Mouse (Mus musculus) heart, postnatal 0 days (tissue): ENCODE measurements around the gene Pdhx. TPM values are rescaled to one million over a fixed set of nuclear protein-coding genes. Genes with fewer than 3 reads are reported as not detected.

Experiments
- ATAC-seq: fragments of 200-750 bp; cut with Nextera tagmentation; 2 replicates; pipeline ENCODE4 v1.8.0; 2017; ENCODE audit warnings: low read depth, moderate number of reproducible peaks, moderate library complexity; ENCODE audit not compliant: insufficient read depth
- DNase-seq: peaks from one replicate; pipeline ENCODE4 v3.0.0-alpha.2; 2016; ENCODE audit warnings: low spot score
- H3K27ac ChIP-seq: fragments of 300-500 bp; sonication (generic); 2 replicates; pipeline ENCODE4 v1.5.1; 2014; ENCODE audit warnings: low read depth, mild to moderate bottlenecking
- H3K27me3 ChIP-seq: fragments of 300-500 bp; sonication (generic); 2 replicates; pipeline ENCODE4 v1.6.1; 2014; ENCODE audit warnings: low read length, mixed read lengths; ENCODE audit not compliant: control insufficient read depth, insufficient read depth
- H3K36me3 ChIP-seq: fragments of 300-500 bp; sonication (generic); replicated peaks from 2 replicates; pipeline ENCODE4 v1.6.1; 2014; ENCODE audit warnings: low read length, mixed read lengths; ENCODE audit not compliant: control insufficient read depth, insufficient read depth
- H3K4me1 ChIP-seq: fragments of 300-500 bp; sonication (generic); 2 replicates; pipeline ENCODE4 v1.6.1; 2014; ENCODE audit warnings: antibody characterized with exemption; ENCODE audit not compliant: control insufficient read depth, insufficient read depth
- H3K4me2 ChIP-seq: fragments of 300-500 bp; sonication (generic); 2 replicates; pipeline ENCODE4 v1.6.1; 2014; ENCODE audit warnings: low read depth, mild to moderate bottlenecking, low read length, moderate library complexity
- H3K4me3 ChIP-seq: fragments of 300-500 bp; sonication (generic); 2 replicates; pipeline ENCODE4 v1.5.1; 2014; ENCODE audit warnings: low read depth, low read length
- H3K9ac ChIP-seq: fragments of 300-500 bp; sonication (generic); replicated peaks from 2 replicates; pipeline ENCODE4 v1.6.1; 2014; ENCODE audit warnings: low read depth, low read length, mixed read lengths
- H3K9me3 ChIP-seq: fragments of 300-500 bp; sonication (generic); replicated peaks from 2 replicates; pipeline ENCODE4 v1.6.1; 2016; ENCODE audit warnings: low read length; ENCODE audit not compliant: control insufficient read depth
- CTCF ChIP-seq: IDR thresholded peaks from 2 replicates; pipeline ENCODE4 v1.5.1; 2016; ENCODE audit warnings: antibody characterized with exemption, control low read depth, low read depth
- EP300 ChIP-seq: IDR thresholded peaks from 2 replicates; pipeline ENCODE4 v1.6.1; 2016; ENCODE audit warnings: antibody characterized with exemption, low read depth
- WGBS: fragments of 180-500 bp; shearing (Covaris S2); extraction: QIAGEN DNeasy Blood & Tissue Kit; methylation state at CpG from one replicate; pipeline ENCODE4 v1.1.7; 2014; 5-methylcytosine and 5-hydroxymethylcytosine counted together
- polyA plus RNA-seq: library from polyadenylated mRNA; unstranded; fragments of >200 nt; fragmentation: Nextera tagmentation; extraction: Ambion mirVana; gene quantifications from 2 replicates; pipeline ENCODE4 v1.2.1, GENCODE M21; 2015
- total RNA-seq: library from RNA; depleted of rRNA; stranded (reverse); fragments of >200 nt; gene quantifications from 2 replicates; pipeline ENCODE4 v1.2.3, GENCODE M21; 2014; ENCODE audit warnings: low replicate concordance

The Pdhx gene
- total and polyA plus RNA-seq, 2 experiments from 2014 or later = 50.5 to 99.2 TPM

DNA sequence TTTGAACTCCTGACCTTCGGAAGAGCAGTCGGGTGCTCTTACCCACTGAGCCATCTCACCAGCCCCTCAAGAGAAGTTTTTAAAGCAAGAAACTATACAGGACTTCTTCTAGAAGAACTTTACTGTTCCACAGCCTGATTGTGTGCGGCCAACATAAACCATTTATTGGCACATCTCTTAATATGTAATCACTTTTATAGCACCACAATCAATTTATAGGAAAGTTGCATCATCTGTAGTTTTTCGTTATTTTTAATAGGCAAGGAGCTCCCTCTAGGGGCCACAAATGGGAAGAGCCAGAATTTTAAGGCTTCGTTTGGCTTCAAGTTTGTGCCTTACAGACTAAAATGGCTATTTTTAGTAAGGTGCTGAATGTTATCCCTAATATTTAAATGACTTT lies 11.1 kb upstream of the Pdhx start:
- WGBS = 51% methylated on average over 5 of the region's 5 CpGs
- TF ChIP-seq EP300 (no peak), CTCF (peak; percentile 61)
- H3K4me1 ChIP-seq = no peaks in the 10 kb centered on the region
- H3K36me3 ChIP-seq = peaks cover 29% of the 10 kb centered on the region
- H3K27me3 ChIP-seq = no peaks in the 10 kb centered on the region
- DNase-seq (peak; percentile 39), ATAC-seq (no peak)
- H3K9me3 ChIP-seq = no peaks in the 10 kb centered on the region
- no peak overlapping the region for H3K9ac ChIP-seq
- H3K4me3 ChIP-seq = no peak overlapping the region
- no peak overlapping the region for H3K4me2 ChIP-seq
- H3K27ac ChIP-seq = no peak overlapping the region

DNA sequence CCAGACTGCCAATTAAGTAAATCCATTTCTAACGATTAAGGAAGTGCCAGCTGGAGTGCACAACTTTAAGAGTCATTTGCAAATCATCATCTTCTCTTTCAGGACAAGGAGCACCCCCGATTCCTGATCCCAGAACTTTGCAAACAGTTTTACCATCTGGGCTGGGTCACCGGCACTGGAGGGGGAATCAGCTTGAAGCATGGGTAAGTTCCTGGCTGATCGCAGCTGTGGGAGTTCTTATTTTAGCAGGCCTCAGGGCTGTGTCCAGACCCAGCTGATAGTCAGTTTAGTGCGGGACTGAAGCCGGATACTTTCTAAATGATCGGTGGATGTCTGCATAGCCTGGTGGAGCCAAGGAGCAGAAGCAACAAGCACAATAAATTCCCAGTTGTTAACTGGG lies 9.5 kb upstream of the Pdhx start:
- no peaks in the 10 kb centered on the region for H3K9me3 ChIP-seq
- H3K27me3 ChIP-seq = no peaks in the 10 kb centered on the region
- peak overlapping the region; percentile 16; the same call in 1 of the 2 replicates for H3K9ac ChIP-seq
- H3K36me3 ChIP-seq = peaks cover 13% of the 10 kb centered on the region
- no peak overlapping the region; the same call in 1 of the 2 replicates for H3K4me2 ChIP-seq
- no peak for DNase-seq
- peak overlapping the region; percentile 20; the same call in 1 of the 2 replicates for H3K27ac ChIP-seq
- no peaks in the 10 kb centered on the region for H3K4me1 ChIP-seq
- TF ChIP-seq CTCF (no peak), EP300 (no peak)
- H3K4me3 ChIP-seq = no peak overlapping the region
- no peak for ATAC-seq
- WGBS = 41% methylated on average over 7 of the region's 7 CpGs

DNA sequence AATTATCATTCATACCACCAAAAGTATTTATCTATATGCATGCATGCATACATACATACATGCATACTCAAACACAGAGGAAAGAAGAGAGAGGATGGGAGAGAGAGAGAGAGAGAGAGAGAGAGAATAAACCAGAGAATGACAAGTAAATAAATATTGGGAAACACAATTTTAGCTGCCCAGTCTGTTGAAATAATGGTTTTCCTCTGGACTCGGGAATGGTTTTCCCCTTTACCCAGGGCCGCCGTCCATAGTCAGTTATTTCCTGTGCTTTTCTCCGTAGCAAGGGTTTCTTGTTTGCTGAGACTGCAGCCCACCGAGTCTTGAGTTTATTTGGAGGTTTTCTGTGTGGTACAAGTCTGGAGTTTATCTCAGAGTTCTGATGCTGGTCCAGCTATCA lies 8.4 kb upstream of the Pdhx start:
- Histone ChIP-seq H3K9me3 (no peaks in the 10 kb centered on the region), H3K36me3 (peaks cover 11% of the 10 kb centered on the region), H3K4me3 (no peak overlapping the region), H3K4me1 (no peaks in the 10 kb centered on the region), H3K27me3 (no peaks in the 10 kb centered on the region), H3K9ac (no peak overlapping the region), H3K4me2 (no peak overlapping the region), H3K27ac (no peak overlapping the region)
- ATAC-seq (no peak), DNase-seq (no peak)
- 66% methylated on average over 5 of the region's 5 CpGs for WGBS
- TF ChIP-seq CTCF = no peak
- no peak for TF ChIP-seq EP300

DNA sequence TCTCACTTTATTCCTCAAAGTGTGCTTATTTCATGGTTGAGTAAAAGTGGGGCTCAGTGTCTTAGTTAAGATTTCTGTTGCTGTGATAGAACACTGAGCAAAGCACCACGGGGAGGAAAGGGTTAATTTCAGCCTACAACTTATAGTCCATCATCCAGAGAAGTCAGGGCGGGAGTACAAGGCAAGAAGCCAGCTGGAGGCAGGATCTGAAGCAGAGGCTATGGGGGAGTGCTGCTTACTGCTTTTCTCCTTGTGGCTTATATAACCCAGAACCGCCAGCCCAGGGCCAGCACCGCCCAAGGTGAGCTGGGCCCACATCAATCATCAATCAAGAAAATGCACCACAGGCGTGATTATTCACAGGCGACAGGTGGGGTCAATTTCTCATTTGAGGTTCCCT lies 7.8 kb upstream of the Pdhx start:
- TF ChIP-seq CTCF = no peak
- no peak for TF ChIP-seq EP300
- no peak overlapping the region for H3K27ac ChIP-seq
- H3K36me3 ChIP-seq = peaks cover 11% of the 10 kb centered on the region
- ATAC-seq (no peak), DNase-seq (no peak)
- no peaks in the 10 kb centered on the region for H3K27me3 ChIP-seq
- no peaks in the 10 kb centered on the region for H3K4me1 ChIP-seq
- no peak overlapping the region for H3K9ac ChIP-seq
- H3K4me3 ChIP-seq = no peak overlapping the region
- WGBS = 72% methylated on average over 6 of the region's 6 CpGs
- H3K9me3 ChIP-seq = no peaks in the 10 kb centered on the region
- H3K4me2 ChIP-seq = no peak overlapping the region

DNA sequence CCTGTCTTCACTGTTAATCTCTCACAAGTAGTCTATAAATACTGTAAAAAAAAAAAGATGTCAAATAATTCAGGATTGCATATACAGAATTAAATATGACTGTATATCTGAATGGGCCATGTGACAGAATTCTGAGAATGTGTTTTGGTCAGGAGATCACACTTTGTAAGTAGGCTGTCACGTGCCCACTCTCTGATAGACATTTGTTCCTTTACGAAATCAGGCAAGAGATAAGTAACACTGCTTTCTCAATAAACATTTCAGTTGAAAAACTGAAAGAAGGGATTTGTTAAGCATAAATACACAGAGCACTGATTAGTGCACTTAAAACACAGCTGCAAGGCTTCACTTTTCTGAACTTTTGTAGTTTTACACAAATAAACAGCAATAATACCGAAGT lies 2.7 kb downstream of the Pdhx start:
- ATAC-seq = no peak
- H3K4me1 ChIP-seq = peaks cover 25% of the 10 kb centered on the region
- 40% methylated on average over 3 of the region's 3 CpGs for WGBS

DNA sequence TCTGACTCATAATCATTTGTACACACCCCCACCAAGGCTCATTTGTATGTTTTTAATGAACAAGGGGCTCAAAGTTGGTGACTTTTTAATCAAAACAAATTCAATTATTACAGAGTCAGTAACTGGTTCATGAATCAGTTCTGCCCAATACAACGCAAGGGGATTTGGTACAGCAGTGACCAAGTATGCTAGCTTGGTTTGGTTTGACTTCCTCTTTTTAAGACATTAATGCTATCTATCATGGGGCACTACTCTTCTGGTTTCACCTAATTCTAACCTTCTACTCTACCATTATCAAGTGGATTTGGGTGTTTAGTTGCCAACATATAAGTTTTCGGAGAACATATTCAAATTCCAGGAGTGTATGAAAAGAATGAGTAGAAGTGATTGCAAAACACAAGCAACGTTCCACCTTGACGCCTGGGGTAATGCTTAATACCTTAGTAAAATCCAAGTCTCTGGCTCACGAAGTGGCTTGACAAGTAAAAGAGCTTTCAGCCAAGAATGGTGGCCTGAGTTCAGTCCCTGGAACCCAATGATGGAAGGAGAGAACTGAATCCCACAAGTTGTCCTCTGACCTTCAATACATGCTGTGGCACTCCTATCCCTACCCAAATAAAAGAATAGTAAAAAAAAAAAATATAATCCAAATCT lies 3.4 kb downstream of the Pdhx start:
- ATAC-seq (no peak), DNase-seq (no peak)
- H3K36me3 ChIP-seq = no peaks in the 10 kb centered on the region
- no peak overlapping the region for H3K9ac ChIP-seq
- TF ChIP-seq EP300 (no peak), CTCF (no peak)
- H3K27ac ChIP-seq = no peak overlapping the region
- H3K4me2 ChIP-seq = no peak overlapping the region
- no peak overlapping the region for H3K4me3 ChIP-seq
- no peaks in the 10 kb centered on the region for H3K9me3 ChIP-seq
- no peaks in the 10 kb centered on the region for H3K27me3 ChIP-seq
- 87% methylated on average over 5 of the region's 5 CpGs for WGBS
- H3K4me1 ChIP-seq = peaks cover 25% of the 10 kb centered on the region

More for the DNA sequence above, 2.7 kb downstream of the Pdhx start:
- H3K27ac ChIP-seq = no peak overlapping the region
- H3K9ac ChIP-seq = no peak overlapping the region
- no peaks in the 10 kb centered on the region for H3K9me3 ChIP-seq
- no peak overlapping the region for H3K4me3 ChIP-seq
- DNase-seq = peak; percentile 19
- TF ChIP-seq CTCF (no peak), EP300 (no peak)
- no peaks in the 10 kb centered on the region for H3K36me3 ChIP-seq
- peak overlapping the region; percentile 3; the same call in 1 of the 2 replicates for H3K4me2 ChIP-seq
- H3K27me3 ChIP-seq = no peaks in the 10 kb centered on the region
